Mouse (Mus musculus) ovary, adult 18-20 months (tissue): ENCODE results near the gene Cenpm.
"Not testable (repeated sequence)": the region's sequence is repeated elsewhere in the genome, so short reads cannot be mapped to it uniquely, and the experiment has no call there.

Source experiments
- DNase-seq: peaks from one replicate; pipeline ENCODE4 v3.0.0; 2022; ENCODE audit warnings: low spot score, mixed read lengths

Gene Cenpm

GRCm38 (mm10) chr15:82244115-82244804 is at the start of gene Cenpm:
Gene Cenpm (minus strand): TSS chr15:82244748.
- DNase-seq = peak; percentile 75

GRCm38 (mm10) chr15:82294059-82294458 is 49.5 kb upstream of the Cenpm start:
- DNase-seq = no peak

- no peak for DNase-seq
Observed at GRCm38 (mm10) chr15:82293271-82293711, 48.7 kb upstream of the Cenpm start.

GRCm38 (mm10) chr15:82292851-82293250 is 48.3 kb upstream of the Cenpm start:
- DNase-seq = no peak

- DNase-seq = no peak
Observed at GRCm38 (mm10) chr15:82290252-82290651, 45.7 kb upstream of the Cenpm start.

- no peak for DNase-seq
Observed at GRCm38 (mm10) chr15:82286157-82286556, 41.6 kb upstream of the Cenpm start.

- no peak for DNase-seq
Observed at GRCm38 (mm10) chr15:82280638-82281037, 36.1 kb upstream of the Cenpm start.

GRCm38 (mm10) chr15:82277591-82277990 is 33.0 kb upstream of the Cenpm start:
- no peak for DNase-seq

- DNase-seq = no peak
Observed at GRCm38 (mm10) chr15:82274927-82275901, 30.7 kb upstream of the Cenpm start.

GRCm38 (mm10) chr15:82274593-82274926 is 30.0 kb upstream of the Cenpm start, which contains the start of gene Sept3:
Gene Sept3 (plus strand): TSS chr15:82274893.
- DNase-seq = no peak

- no peak for DNase-seq
Observed at GRCm38 (mm10) chr15:82272295-82272694, 27.7 kb upstream of the Cenpm start.

GRCm38 (mm10) chr15:82271201-82271600 is 26.7 kb upstream of the Cenpm start:
- DNase-seq = no peak

- DNase-seq = no peak
Observed at GRCm38 (mm10) chr15:82268783-82269182, 24.2 kb upstream of the Cenpm start.

GRCm38 (mm10) chr15:82268185-82268584 is 23.6 kb upstream of the Cenpm start:
- no peak for DNase-seq

GRCm38 (mm10) chr15:82266356-82266755 is 21.8 kb upstream of the Cenpm start:
- DNase-seq = no peak

- DNase-seq = no peak
Observed at GRCm38 (mm10) chr15:82259510-82259909, 15.0 kb upstream of the Cenpm start.

- DNase-seq = no peak
Observed at GRCm38 (mm10) chr15:82255944-82256383, 11.4 kb upstream of the Cenpm start.

- no peak for DNase-seq
Observed at GRCm38 (mm10) chr15:82255248-82255647, 10.7 kb upstream of the Cenpm start.

GRCm38 (mm10) chr15:82252097-82252496 is 7.5 kb upstream of the Cenpm start, which contains the start of gene 1500009C09Rik:
Gene 1500009C09Rik (plus strand): TSS chr15:82252397.
- DNase-seq = no peak

GRCm38 (mm10) chr15:82251579-82251978 is 7.0 kb upstream of the Cenpm start:
- no peak for DNase-seq

- peak; percentile 13 for DNase-seq
Observed at GRCm38 (mm10) chr15:82247131-82247776, 2.7 kb upstream of the Cenpm start.

GRCm38 (mm10) chr15:82244805-82245161 is 235 bp upstream of the Cenpm start:
- DNase-seq = not testable (repeated sequence)
